Mouse (Mus musculus) kidney, adult 2 months (tissue): ENCODE data around the gene Prr14. TPM values are rescaled to one million over a fixed set of nuclear protein-coding genes. Genes with fewer than 3 reads are reported as not detected.

Experiments
- DNase-seq: peaks from one replicate; pipeline ENCODE4 v3.0.0; 2021
- H3K27ac ChIP-seq: fragments of 200-500 bp; 2 replicates; pipeline ENCODE4 v1.5.1; 2012; ENCODE audit warnings: low read depth, low read length, control low read depth, inconsistent platforms; ENCODE audit not compliant: insufficient read depth
- H3K27me3 ChIP-seq: fragments of 200-500 bp; replicated peaks from 2 replicates; pipeline ENCODE4 v1.6.1; 2012; ENCODE audit warnings: mild to moderate bottlenecking, moderate library complexity, low read length, inconsistent platforms; ENCODE audit not compliant: control insufficient read depth, insufficient read depth
- H3K36me3 ChIP-seq: fragments of 200-500 bp; 2 replicates; pipeline ENCODE4 v1.6.1; 2012; ENCODE audit warnings: mild to moderate bottlenecking, moderate library complexity, low read length, inconsistent platforms; ENCODE audit not compliant: control insufficient read depth, insufficient read depth
- H3K4me1 ChIP-seq: fragments of 200-500 bp; 2 replicates; pipeline ENCODE4 v1.6.1; 2011; ENCODE audit warnings: low read length; ENCODE audit not compliant: control insufficient read depth, insufficient read depth
- H3K4me3 ChIP-seq: fragments of 200-500 bp; 2 replicates; pipeline ENCODE4 v1.5.1; 2011; ENCODE audit warnings: mild to moderate bottlenecking, low read depth, low read length, control low read depth; ENCODE audit not compliant: insufficient read depth
- CTCF ChIP-seq: fragments of 200-500 bp; conservative IDR thresholded peaks from 2 replicates; pipeline ENCODE4 v1.5.1; 2011; ENCODE audit warnings: low read depth, mild to moderate bottlenecking, control low read depth, low read length, moderate library complexity, mixed read lengths; ENCODE audit not compliant: insufficient read depth, insufficient read length
- POLR2A ChIP-seq: fragments of 200-500 bp; IDR thresholded peaks from one replicate; pipeline ENCODE4 v1.6.1; 2011; ENCODE audit warnings: low read depth, low read length, control low read depth
- WGBS: fragments of 180-500 bp; shearing (Covaris S2); methylation state at CpG from one replicate; pipeline ENCODE4 v1.1.7; 2018; 5-methylcytosine and 5-hydroxymethylcytosine counted together
- polyA plus RNA-seq: library from polyadenylated mRNA; depleted of rRNA; stranded (reverse); fragments of >200 nt; gene quantifications from 2 replicates; pipeline ENCODE4 v1.2.3, GENCODE M21; 2012

Prr14 gene
- polyA plus RNA-seq, 1 experiment: 58.7 TPM

DNA sequence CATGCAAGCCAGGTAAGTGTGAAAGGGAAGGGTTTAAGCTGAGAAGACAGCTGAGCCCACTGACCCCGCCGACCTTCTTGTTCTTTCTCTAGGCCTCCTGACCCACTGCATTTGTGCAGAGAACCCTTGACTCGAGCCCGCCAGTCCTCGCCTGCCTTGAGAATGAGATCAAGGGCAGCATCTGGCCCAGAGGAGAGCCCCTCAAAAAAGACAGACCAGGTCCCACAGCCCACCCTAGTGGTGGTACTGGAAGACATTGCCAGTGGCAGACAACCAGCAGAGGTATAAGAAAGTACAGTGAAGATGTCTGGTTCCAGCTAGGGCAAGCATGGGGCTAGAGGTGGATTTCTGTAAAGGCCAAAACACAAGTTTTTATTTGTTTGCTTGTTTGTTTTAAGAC lies 14.3 kb downstream of the Prr14 start:
- no peak for DNase-seq
- Histone ChIP-seq H3K4me1 (peaks cover 10% of the 10 kb centered on the region; the same call in 1 of the 2 replicates), H3K27me3 (no peaks in the 10 kb centered on the region), H3K4me3 (no peak overlapping the region), H3K27ac (no peak overlapping the region), H3K36me3 (no peaks in the 10 kb centered on the region; the same call in none of the 2 replicates)
- WGBS: 90% methylated on average over 5 of the region's 5 CpGs
- TF ChIP-seq POLR2A (no peak), CTCF (no peak)

GRCm38 (mm10) chr7:127474378-127475070 lies 15.1 kb downstream of the Prr14 start:
- no peaks in the 10 kb centered on the region for H3K27me3 ChIP-seq
- WGBS: 57% methylated on average over 6 of the region's 6 CpGs
- H3K4me3 ChIP-seq: no peak overlapping the region
- H3K4me1 ChIP-seq: peaks cover 10% of the 10 kb centered on the region; the same call in 1 of the 2 replicates
- no peak for TF ChIP-seq CTCF
- TF ChIP-seq POLR2A: no peak
- H3K27ac ChIP-seq: no peak overlapping the region
- peak; percentile 26 for DNase-seq
- H3K36me3 ChIP-seq: no peaks in the 10 kb centered on the region; the same call in none of the 2 replicates

GRCm38 (mm10) chr7:127475186-127475740 lies 15.9 kb downstream of the Prr14 start:
- WGBS: 89% methylated on average over 11 of the region's 11 CpGs
- no peak for DNase-seq
- TF ChIP-seq POLR2A (no peak), CTCF (no peak)
- peaks cover 10% of the 10 kb centered on the region; the same call in 1 of the 2 replicates for H3K4me1 ChIP-seq
- no peak overlapping the region for H3K27ac ChIP-seq
- no peak overlapping the region for H3K4me3 ChIP-seq
- no peaks in the 10 kb centered on the region for H3K27me3 ChIP-seq
- no peaks in the 10 kb centered on the region; the same call in none of the 2 replicates for H3K36me3 ChIP-seq

- no peak overlapping the region for H3K27ac ChIP-seq
- no peak for TF ChIP-seq POLR2A
- TF ChIP-seq CTCF: no peak
- 94% methylated on average over 11 of the region's 11 CpGs for WGBS
- no peaks in the 10 kb centered on the region for H3K27me3 ChIP-seq
- H3K4me1 ChIP-seq: peaks cover 17% of the 10 kb centered on the region; the same call in 1 of the 2 replicates
- no peaks in the 10 kb centered on the region; the same call in none of the 2 replicates for H3K36me3 ChIP-seq
- DNase-seq: no peak
- H3K4me3 ChIP-seq: no peak overlapping the region
These were observed 16.9 kb downstream of the Prr14 start for GRCm38 (mm10) chr7:127476336-127476735.

DNA sequence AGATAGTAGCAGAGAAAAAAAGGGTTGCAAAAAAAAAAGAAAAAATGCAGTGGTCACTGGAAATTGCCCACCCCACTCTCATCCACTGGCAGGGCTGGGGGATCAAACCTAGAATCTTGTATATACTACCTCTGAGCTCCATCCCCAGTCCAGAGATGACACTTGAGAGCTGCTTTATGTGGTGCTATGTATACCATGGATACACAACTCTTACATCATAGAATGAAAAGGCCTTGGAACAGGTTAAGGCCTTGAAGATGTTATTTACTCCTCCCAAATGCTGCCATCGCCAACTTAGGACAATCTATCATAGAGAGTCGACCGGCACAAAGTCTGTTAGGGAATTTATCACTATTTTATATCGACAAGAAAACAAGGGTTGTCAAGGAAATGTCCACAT lies 17.4 kb downstream of the Prr14 start:
- Histone ChIP-seq H3K4me3 (no peak overlapping the region), H3K4me1 (peaks cover 17% of the 10 kb centered on the region; the same call in 1 of the 2 replicates), H3K27me3 (no peaks in the 10 kb centered on the region), H3K36me3 (no peaks in the 10 kb centered on the region; the same call in none of the 2 replicates), H3K27ac (peak overlapping the region; percentile 61)
- no peak for TF ChIP-seq POLR2A
- TF ChIP-seq CTCF: no peak
- DNase-seq: no peak
- 47% methylated on average over 4 of the region's 4 CpGs for WGBS

GRCm38 (mm10) chr7:127477687-127478634 lies 18.6 kb downstream of the Prr14 start:
- Histone ChIP-seq H3K4me1 (peaks cover 12% of the 10 kb centered on the region; the same call in 1 of the 2 replicates), H3K4me3 (peak overlapping the region; percentile 65), H3K36me3 (peaks cover 2% of the 10 kb centered on the region), H3K27ac (peak overlapping the region; percentile 96), H3K27me3 (no peaks in the 10 kb centered on the region)
- peak; percentile 100 for DNase-seq
- WGBS: under 1% methylated on average over 50 of the region's 50 CpGs
- TF ChIP-seq POLR2A: peak; percentile 86
- 0 out of 2 replicates have a peak, but pooled peaks have one; percentile 30 for TF ChIP-seq CTCF
